Mouse (Mus musculus): ENCODE measurements at regions not wholly inside any gene's neighbourhood (a gene's known extent, or its start where the extent isn't known, plus 50 kb on each side); places are given as distances from the start of the nearest gene placed in this dataset.

DNA sequence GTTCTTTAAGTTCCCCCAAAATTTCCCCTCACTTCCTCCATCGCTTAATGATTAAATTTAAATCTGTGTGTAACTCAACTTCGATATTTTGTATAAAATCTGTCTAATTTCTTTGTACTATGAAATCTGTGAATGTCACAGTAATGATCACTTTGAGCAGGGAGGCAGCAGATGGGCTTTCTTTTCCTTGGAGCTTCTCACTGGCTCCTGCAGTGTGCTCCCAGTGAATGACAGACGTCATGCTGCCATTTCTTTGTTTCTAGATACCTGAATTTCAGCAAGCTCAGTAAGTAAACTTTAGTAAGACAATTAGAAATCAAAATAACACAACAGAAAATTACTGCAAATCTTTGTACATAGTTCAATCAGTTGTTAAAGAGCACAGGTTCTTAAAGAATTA lies 102.3 kb upstream of the Tmeff2 start:
- no peak for TF ChIP-seq GATA4 (IDR thresholded peaks at IDR 0.05; ENCODE audit: insufficient replicate concordance, low read length)

GRCm38 (mm10) chr1:50806321-50806720 lies 94.1 kb upstream of the Tmeff2 start:
- no peak for TF ChIP-seq GATA4 (IDR thresholded peaks at IDR 0.05; ENCODE audit: insufficient replicate concordance, low read length)

GRCm38 (mm10) chr1:50806821-50807220 lies 93.6 kb upstream of the Tmeff2 start:
- no peak for TF ChIP-seq GATA4 (IDR thresholded peaks at IDR 0.05; ENCODE audit: insufficient replicate concordance, low read length)

GRCm38 (mm10) chr1:50831663-50832062 lies 68.8 kb upstream of the Tmeff2 start:
- no peak for TF ChIP-seq GATA4 (IDR thresholded peaks at IDR 0.05; ENCODE audit: insufficient replicate concordance, low read length)

DNA sequence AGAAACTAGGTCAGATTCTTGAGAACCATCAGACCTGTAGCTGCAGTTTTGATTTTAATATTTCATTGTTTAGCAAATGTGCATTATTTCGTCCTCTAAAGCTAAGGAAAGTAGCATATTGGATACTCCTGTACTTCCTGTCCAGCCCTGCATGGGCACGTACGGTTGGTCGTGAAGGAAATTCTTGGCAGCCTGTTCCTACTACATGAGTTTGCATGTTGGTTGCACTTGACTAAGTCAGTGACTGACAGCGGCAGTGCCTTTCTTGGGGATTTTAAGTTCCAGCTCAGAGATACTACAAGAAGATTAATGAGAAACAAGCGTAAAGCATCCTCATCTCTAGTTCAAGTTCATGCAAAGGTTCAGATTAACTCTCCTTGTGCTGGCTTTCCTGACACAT lies 64.3 kb upstream of the Tmeff2 start:
- no peak for TF ChIP-seq GATA4 (IDR thresholded peaks at IDR 0.05; ENCODE audit: insufficient replicate concordance, low read length)

DNA sequence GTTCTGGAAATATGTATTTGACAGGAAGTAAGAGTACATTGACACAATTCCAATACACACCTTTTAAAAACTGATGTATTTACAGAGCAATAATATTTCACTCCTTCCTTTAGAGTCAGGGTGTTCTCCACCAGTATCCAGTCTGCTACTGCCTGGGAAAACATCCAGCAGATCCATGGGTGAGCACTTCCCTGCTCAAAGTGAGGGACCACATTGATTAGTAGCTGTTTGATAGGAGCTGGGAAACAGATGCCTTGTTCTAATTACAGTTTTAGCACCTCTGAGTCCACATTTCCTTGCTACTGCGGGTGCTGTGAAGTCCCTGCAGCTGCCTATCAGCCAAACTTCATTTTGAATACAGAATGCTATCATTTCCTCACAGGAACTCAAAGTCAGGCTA lies 53.3 kb upstream of the Tmeff2 start:
- no peak for TF ChIP-seq GATA4 (IDR thresholded peaks at IDR 0.05; ENCODE audit: insufficient replicate concordance, low read length)
